Mouse (Mus musculus): Measurements from ENCODE around the gene Rassf4.

GRCm38 (mm10) chr6:116718920-116719319 is 45.2 kb upstream of the Rassf4 start:
- TF ChIP-seq CTCF (IDR thresholded peaks at IDR 0.05) (no peak), EP300 (IDR thresholded peaks at IDR 0.05) (no peak)

Data from lung, postnatal 0 days (tissue).